Mouse (Mus musculus): ENCODE data around the gene Comp.

Comp gene

GRCm38 (mm10) chr8:70393087-70393486, 19.7 kb downstream of the Comp start:
- in situ Hi-C loops (cut with MboI; ENCODE audit: unreplicated experiment in 2 of 2) = no loop called here

DNA sequence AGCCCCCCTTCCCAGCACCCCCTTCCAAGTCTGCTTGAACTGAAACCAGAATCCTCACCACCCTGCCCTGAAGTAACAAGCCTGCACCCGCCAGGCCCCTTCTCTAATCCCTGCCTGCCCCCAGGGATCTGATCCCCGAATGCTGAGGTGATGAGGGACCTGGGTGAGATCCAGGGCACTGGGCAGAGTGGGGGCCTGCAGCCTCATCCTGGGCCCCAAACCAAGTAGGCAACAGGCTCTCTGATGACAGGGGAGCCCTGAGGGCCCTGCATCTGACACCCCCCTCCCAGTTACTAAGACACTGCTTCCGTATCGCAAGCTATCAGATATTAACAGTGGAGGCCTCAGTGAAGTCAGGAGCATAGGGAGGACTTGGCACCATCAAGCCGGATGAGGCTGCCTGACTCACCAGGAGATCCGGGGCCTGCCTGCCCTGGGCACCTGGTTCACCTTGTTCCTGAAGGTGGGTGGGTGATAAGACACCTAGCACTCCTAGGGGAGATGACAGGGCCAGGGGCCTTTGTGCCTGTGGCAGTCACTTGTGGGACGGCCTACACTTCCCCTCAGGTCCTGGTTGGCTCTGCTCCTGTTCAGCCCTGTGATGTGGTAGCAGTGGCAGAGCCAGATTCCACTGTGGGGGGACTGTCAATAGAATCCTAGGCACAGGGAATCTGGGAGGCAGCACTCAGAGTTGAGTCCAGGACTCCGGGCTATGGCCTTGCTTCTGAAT, 21.1 kb downstream of the Comp start:
- in situ Hi-C loops (cut with MboI; ENCODE audit: unreplicated experiment in 2 of 2) = no loop called here

- in situ Hi-C loops (cut with MboI; ENCODE audit: unreplicated experiment in 2 of 2) = no loop called here
Measured at GRCm38 (mm10) chr8:70395649-70396048, 22.3 kb downstream of the Comp start.

GRCm38 (mm10) chr8:70396184-70396583, 22.8 kb downstream of the Comp start:
- in situ Hi-C loops (cut with MboI; ENCODE audit: unreplicated experiment in 2 of 2) = no loop called here

DNA sequence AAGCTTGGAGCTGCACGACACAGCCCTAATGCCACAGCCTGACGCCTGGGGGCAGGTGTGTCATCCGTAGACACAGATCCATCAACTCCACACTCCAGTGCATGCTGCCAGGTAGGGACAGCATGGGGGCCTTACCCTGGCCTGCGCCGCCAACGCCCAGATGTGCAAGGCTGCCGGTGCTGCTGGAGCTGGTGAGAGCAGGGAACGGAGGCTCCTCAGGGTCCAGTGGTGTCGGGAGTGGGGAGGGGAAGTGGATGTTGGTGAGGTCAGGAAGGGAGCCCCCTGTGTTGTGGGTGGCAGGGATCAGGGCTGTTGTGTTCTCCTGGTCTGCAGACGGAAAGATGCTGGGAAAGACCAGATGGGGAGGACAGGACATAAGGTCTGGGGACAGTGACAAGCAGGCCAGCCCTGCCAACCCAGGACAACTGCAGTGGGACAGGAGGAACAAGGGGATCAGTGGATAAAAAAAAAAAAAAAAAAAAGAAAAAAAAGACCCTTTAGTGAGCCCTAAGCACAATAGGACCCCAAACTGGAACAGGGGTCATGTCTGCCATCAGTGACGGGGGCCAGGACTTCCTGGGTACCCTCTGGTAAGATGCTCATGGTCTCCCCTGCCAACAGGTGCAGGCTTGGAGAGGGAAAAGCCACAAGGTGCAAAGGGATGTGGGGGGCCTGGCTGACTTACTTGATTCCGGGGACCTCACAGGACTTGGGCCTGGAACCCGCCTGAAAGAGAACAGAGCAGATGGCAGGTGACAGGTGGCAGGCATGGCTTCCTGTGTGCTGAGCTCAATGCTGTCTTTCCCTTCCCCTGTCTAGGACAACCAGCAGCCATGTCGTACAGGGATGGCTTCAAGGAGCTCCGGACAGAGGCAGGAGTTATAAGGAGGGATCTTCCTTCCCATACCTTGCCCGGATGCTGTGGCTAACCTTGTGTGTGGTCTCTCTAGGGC, 24.5 kb downstream of the Comp start:
- in situ Hi-C loops (cut with MboI; ENCODE audit: unreplicated experiment in 2 of 2) = no loop called here

DNA sequence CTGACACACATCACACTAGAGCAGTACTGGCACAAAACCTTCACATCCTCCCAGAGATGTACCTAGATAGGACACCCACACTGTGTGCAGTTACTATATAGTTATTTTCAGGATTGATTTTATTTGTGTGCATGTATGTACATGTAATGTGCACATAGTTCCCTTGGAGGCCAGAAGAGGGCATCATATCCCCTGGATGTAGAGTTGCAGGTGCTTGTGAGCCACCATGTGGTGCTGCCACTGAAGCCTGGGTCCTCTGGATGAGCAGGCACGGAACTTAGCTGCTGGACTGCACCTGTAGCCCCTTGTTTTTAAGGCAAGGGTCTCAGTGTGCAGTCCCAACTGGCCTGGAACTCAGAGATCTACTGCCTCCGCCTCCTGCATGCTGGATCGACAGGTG, 30.9 kb downstream of the Comp start:
- in situ Hi-C loops (cut with MboI; ENCODE audit: unreplicated experiment in 2 of 2) = no loop called here

GRCm38 (mm10) chr8:70405189-70405588, 31.8 kb downstream of the Comp start:
- in situ Hi-C loops (cut with MboI; ENCODE audit: unreplicated experiment in 2 of 2) = no loop called here

DNA sequence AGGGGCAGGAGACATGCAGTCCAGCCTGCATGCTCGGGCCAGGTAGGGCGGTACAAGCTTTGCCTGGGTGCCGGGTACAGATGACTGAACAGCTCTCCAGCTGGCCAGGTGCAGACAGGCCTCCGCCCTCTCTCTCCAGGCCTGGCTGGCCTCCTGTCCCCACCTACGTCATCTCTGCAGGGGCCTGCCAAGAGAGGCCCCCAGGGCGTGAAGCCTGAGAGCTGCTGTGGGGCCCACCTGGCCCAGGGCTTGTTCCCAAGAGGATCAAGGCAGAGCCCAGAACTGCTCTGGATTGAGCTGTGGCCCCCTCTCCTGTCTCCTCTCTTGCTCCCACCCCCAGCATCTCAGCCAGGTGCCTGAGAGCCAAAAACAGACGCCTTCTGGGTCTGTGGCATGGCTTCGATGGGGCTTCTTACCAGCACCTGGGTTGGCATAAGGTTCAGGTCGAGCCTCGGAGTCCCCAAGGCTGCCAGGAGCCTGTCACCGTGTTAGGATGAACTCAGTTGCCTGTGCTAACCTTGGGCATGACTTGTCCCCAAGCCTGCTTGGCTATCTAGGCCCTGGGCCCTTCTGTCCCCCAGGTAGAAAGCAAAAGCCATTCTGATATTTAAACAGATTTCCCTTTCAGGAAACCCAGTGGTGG, 33.2 kb downstream of the Comp start:
- in situ Hi-C loops (cut with MboI; ENCODE audit: unreplicated experiment in 2 of 2) = no loop called here

GRCm38 (mm10) chr8:70408301-70408700, 34.9 kb downstream of the Comp start:
- in situ Hi-C loops (cut with MboI; ENCODE audit: unreplicated experiment in 2 of 2) = no loop called here

DNA sequence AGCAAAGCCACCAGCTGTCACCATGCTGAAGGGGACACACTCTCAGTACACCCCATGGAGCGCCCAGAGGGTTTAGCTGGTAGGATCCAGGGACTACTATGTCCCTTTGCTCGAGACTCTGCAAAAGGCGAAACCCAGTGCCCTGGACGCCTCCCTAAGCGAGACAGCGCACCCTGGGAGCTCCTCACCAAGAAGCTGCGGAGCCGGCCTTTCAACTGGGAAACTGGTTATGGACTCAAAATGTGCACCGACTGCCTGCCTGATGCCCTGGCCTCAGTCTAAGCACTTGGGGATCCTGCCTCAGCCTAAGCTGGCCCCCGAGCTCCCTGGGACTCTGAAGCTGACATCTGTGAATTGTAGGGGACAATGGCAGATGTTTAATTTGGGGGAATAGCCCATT, 35.7 kb downstream of the Comp start:
- in situ Hi-C loops (cut with MboI; ENCODE audit: unreplicated experiment in 2 of 2) = no loop called here

- in situ Hi-C loops (cut with MboI; ENCODE audit: unreplicated experiment in 2 of 2) = no loop called here
Measured at GRCm38 (mm10) chr8:70409455-70409871, 36.1 kb downstream of the Comp start.

- in situ Hi-C loops (cut with MboI; ENCODE audit: unreplicated experiment in 2 of 2) = loop anchor here (5.0 to 10.0 kb wide), 2 partner anchors 92 to 175 kb away; no protein-coding TSS in a partner anchor
Measured at GRCm38 (mm10) chr8:70410281-70410680, 36.9 kb downstream of the Comp start.

GRCm38 (mm10) chr8:70414310-70414946, 41.1 kb downstream of the Comp start:
- in situ Hi-C loops (cut with MboI; ENCODE audit: unreplicated experiment in 2 of 2) = loop anchor here (5.0 to 10.0 kb wide), 2 partner anchors 88 to 170 kb away; no protein-coding TSS in a partner anchor

GRCm38 (mm10) chr8:70415540-70416451, 42.4 kb downstream of the Comp start:
- in situ Hi-C loops (cut with MboI; ENCODE audit: unreplicated experiment in 2 of 2) = loop anchor here in 1 of 2 experiments (5.0 to 10.0 kb wide), 2 partner anchors 92 to 169 kb away; partner anchors contain the start of gene Rex1bd

- in situ Hi-C loops (cut with MboI; ENCODE audit: unreplicated experiment in 2 of 2) = loop anchor here in 1 of 2 experiments (5.0 to 10.0 kb wide), 2 partner anchors 90 to 168 kb away; partner anchors contain the start of gene Rex1bd
Measured at GRCm38 (mm10) chr8:70416941-70417340, 43.6 kb downstream of the Comp start.

DNA sequence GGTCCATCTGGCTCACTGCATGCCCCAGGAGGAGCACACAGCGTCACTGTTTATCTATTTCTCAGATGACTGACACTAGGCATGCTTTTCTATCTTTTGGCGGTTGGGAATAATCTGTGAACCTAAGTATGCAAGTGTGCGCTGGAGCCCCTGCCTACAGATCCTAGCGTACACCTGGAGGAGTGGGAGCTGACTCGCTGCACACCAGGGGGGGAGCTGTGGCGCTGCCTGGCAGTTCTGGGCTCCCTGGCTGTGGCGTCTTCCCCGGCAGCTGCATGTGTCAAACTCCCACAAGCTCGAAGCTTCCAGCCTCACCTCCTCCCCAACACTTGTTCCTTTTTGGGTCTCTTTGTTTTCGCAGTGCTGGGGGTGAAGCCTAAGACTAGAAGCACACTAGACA, 44.6 kb downstream of the Comp start:
- in situ Hi-C loops (cut with MboI; ENCODE audit: unreplicated experiment in 2 of 2) = loop anchor here in 1 of 2 experiments (5.0 to 10.0 kb wide), 2 partner anchors 89 to 167 kb away; partner anchors contain the start of gene Rex1bd

- in situ Hi-C loops (cut with MboI; ENCODE audit: unreplicated experiment in 2 of 2) = loop anchor here in 1 of 2 experiments (5.0 to 10.0 kb wide), 2 partner anchors 88 to 166 kb away; partner anchors contain the start of gene Rex1bd
Measured at GRCm38 (mm10) chr8:70418954-70419353, 45.6 kb downstream of the Comp start.

DNA sequence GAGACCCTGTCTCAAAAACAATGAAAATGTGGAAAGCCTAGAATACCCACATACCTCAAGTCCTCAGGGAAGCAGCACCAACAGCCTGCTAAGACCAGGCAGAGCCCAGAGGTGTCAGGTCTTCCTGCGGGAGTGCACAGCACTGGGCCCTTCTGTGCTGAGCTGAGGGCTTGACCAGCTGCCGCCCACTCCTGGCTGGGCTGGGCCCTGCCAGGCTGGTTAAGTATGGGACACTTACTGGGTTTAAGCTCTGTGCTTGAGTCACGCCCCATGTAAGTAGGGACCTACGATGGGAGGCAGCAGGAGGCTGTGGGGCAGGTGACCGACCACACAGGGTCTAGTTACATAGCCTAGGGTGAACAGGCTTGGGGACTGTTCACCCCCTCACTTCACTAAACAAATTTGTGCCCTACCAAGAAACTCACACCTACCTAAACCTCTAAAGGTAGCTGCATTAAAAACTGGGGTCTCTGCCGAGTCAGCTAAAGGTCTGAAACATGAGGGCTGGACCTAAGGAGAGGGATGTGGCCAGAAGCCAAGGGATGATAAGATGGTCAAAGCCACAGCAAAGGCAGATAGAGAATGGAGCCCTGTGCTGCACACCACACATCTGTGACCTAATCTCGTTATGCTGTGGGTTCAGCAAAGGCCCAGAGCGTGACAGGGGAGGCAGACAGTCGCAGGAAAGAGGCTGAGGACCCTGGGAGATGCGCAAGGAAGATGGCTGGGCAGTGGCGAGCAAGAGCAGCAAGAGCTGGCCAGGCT, 46.7 kb downstream of the Comp start:
- in situ Hi-C loops (cut with MboI; ENCODE audit: unreplicated experiment in 2 of 2) = loop anchor here in 1 of 2 experiments (5.0 to 10.0 kb wide), 2 partner anchors 87 to 165 kb away; partner anchors contain the start of gene Rex1bd
